Mouse (Mus musculus): ENCODE measurements around the gene Igsf21. TPM values are rescaled to one million over a fixed set of nuclear protein-coding genes. Genes with fewer than 3 reads are reported as not detected.

Igsf21 gene
- 10 to 100 TPM; 35.3 to 38.7 TPM for total RNA-seq (2021)

GRCm38 (mm10) chr4:140246180-140247005 lies at the start of gene Igsf21:
Gene Igsf21 (minus strand): TSS chr4:140246784.
- peak in 1 of 2 experiments; percentile 45 for DNase-seq

- peak; percentile 36 to 43 for DNase-seq
These were observed 39.2 kb upstream of the Igsf21 start for GRCm38 (mm10) chr4:140285726-140286316.

- no peak for DNase-seq
These were observed 36.8 kb upstream of the Igsf21 start for GRCm38 (mm10) chr4:140283398-140283797.

GRCm38 (mm10) chr4:140278269-140278668 lies 31.7 kb upstream of the Igsf21 start:
- peak in 1 of 2 experiments; percentile 8 for DNase-seq

GRCm38 (mm10) chr4:140271913-140272312 lies 25.3 kb upstream of the Igsf21 start:
- no peak for DNase-seq

- DNase-seq: no peak
These were observed 23.9 kb upstream of the Igsf21 start for GRCm38 (mm10) chr4:140270451-140270850.

- DNase-seq: no peak
These were observed 22.7 kb upstream of the Igsf21 start for GRCm38 (mm10) chr4:140269184-140269840.

GRCm38 (mm10) chr4:140267835-140268234 lies 21.3 kb upstream of the Igsf21 start:
- no peak for DNase-seq

GRCm38 (mm10) chr4:140267086-140267485 lies 20.5 kb upstream of the Igsf21 start:
- DNase-seq: no peak

GRCm38 (mm10) chr4:140258968-140259367 lies 12.4 kb upstream of the Igsf21 start:
- no peak for DNase-seq

- no peak for DNase-seq
These were observed 5.8 kb upstream of the Igsf21 start for GRCm38 (mm10) chr4:140252369-140252768.

GRCm38 (mm10) chr4:140249011-140249744 lies 2.6 kb upstream of the Igsf21 start:
- peak in 1 of 2 experiments; percentile 34 for DNase-seq

- DNase-seq: no peak
These were observed 1.8 kb upstream of the Igsf21 start for GRCm38 (mm10) chr4:140248396-140248795.

- DNase-seq: no peak
These were observed 721 bp upstream of the Igsf21 start for GRCm38 (mm10) chr4:140247006-140248003.

GRCm38 (mm10) chr4:140245286-140246179 lies 1.1 kb downstream of the Igsf21 start:
- peak in 1 of 2 experiments; percentile 36 for DNase-seq

GRCm38 (mm10) chr4:140244835-140245234 lies 1.7 kb downstream of the Igsf21 start:
- DNase-seq: no peak

- DNase-seq: no peak
These were observed 2.3 kb downstream of the Igsf21 start for GRCm38 (mm10) chr4:140244161-140244813.

- DNase-seq: no peak
These were observed 3.4 kb downstream of the Igsf21 start for GRCm38 (mm10) chr4:140243231-140243630.

GRCm38 (mm10) chr4:140242291-140242690 lies 4.3 kb downstream of the Igsf21 start:
- DNase-seq: no peak

GRCm38 (mm10) chr4:140237305-140237741 lies 9.3 kb downstream of the Igsf21 start:
- no peak for DNase-seq
